Mouse (Mus musculus) left cerebral cortex, postnatal 36 days (tissue): Measurements from ENCODE around the gene Ibtk. TPM values are rescaled to one million over a fixed set of nuclear protein-coding genes. Genes with fewer than 3 reads are reported as not detected.
A peak's percentile ranks its signal among the peaks of the same experiment; 100 is the strongest.

Source experiments
- DNase-seq, 2 experiments: peaks; one replicate each; pipeline ENCODE4 v3.0.0; 2021 to 2022; ENCODE audit warnings: low spot score in 2 of 2, mixed read lengths in 1 of 2
- intact Hi-C: fragments of 180-260 bp; cut with DNase I; formaldehyde crosslinking; loops from one replicate; pipeline ENCODE4 v1.15.1; 2025
- total RNA-seq, 2 experiments: library from RNA; stranded (reverse); gene quantifications; 2 replicates each; pipeline ENCODE4 v1.2.3; 2021

The Ibtk gene
- total RNA-seq, 2 experiments from 2014 or later: 18.1 to 26.2 TPM

DNA sequence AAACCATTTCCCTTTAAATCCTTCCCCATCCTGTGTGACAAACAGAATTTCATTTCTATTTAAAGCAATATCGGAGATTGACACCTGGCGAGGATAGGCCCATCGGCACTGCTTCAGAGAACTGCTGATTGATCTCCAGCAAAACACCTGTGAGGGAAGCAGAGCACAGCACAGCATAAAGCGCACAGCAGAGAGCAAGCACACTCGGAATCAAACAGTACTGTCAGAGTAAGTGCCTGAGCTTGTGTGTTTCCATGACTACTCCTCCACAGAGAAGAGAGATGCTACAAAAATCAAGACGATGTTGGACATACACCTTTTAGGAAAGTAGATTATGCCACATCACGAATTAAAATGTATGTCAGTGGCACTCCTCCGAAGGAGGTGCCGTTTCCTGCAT lies 25.1 kb downstream of the Ibtk start:
- no peak for DNase-seq
- intact Hi-C loops: no loop called here

DNA sequence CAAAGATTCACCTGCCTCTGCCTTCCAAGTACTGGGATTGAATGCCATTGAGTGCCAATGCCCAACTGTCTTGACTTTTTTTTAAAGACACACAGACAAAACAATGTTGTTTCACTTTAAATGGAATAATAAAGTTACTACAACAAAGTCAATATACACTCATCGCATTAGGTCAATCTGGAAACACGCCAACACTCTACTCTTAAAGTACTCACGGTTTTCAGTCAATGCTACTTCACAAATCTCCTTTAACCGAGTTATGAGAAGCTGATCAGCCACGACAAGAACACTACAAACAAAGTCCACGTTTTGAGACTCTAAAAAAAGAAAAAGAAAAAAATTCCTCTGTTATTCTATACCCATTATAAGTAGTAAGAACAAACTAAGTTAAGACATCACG lies 31.8 kb downstream of the Ibtk start:
- intact Hi-C loops: no loop called here
- DNase-seq: no peak

DNA sequence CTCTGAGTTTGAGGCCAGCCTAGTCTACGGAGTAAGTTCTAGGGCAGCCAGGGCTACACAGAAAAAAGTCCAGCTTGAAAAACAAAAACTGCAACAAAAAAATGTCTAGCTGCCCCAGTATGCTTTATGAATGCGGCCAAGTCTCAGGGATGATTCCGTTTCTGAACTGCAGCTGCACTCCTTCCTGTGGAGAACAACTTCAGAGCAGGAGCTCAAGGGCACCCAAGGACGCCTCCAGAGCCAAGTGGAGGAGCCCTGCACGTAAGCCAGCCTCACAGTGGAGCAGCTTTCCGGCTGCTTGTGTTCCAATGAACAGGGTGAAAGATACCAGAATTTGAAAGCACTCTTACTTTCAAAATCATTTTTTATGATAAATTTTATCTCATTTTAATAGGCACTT lies 41.8 kb downstream of the Ibtk start:
- DNase-seq: no peak

DNA sequence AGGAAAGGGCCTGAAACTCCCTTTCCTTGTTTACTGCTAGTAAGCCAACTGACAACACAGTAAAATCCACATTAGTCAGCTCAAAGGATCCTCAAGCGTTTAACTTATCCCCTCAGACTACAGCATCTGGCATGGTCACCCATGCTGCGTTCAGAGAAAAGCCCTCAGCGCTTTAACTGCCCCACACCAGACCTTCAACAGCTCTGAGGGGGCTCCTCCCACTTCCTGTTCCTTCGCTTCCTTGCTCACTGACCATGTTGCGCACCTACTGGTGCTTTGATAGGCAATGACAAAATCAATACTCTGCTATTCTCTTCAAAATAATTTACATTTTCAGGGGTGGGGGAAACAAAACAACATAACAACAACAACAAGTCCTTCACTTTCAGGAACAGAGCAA lies 47.2 kb downstream of the Ibtk start:
- no peak for DNase-seq
- intact Hi-C loops: no loop called here

More for the DNA sequence above, 41.8 kb downstream of the Ibtk start:
- intact Hi-C loops: no loop called here

DNA sequence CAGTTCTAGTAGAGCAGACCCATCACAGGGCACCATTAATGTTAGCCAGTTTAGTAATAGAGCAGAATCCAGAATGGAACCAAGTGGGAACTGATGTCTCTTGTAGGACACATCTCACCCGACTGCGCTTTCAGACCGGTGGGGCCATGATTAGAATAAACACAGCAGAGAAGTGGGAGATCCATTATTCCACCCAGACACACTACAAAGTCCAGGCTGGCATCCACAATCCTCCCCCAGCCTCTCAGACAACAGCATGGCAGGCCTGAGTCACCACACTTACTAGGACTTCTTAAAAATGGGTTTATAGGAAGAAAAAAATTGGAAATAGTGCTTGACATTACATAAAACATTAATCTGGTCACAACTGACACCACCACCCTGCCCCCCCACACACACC lies 53.5 kb downstream of the Ibtk start:
- intact Hi-C loops: no loop called here
- no peak for DNase-seq

DNA sequence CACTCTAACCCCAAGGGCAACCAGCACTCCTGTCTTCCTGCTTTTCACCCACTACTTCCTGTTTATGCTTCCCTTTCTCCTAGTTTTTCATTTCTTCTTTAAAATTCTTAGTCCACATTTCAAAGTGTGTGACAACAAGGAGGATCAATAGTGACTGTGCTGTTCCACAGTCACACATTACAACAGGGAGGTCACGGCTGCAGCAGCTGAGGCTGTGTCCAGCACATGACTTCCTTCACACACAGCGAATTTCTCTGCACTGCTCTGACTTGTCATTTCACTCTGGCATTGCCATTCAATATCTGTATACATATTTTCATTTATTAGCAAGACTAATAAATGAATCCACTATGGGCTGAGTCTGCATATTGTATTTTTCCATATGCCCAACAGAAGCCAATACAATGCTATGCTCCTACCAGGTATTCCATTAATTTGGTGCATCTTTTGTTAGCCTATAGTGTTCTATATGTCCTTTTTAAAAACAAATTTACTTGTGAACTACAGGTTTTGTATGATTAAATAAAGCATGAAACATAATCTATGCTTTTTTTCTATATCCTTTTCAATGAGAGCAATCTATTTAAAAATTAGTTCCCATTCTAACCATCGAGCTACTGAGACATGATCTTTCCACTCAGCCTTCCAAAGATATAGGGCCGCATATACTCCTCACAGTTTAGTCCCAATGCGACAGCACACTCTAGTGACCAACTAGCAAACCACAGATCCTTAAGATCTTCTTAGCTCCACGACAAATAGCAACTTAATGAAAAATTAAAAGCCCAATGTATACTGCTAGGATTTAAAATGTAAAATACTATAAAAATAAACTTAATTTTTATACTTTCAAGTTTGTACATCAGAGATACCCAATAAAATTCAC lies 55.7 kb downstream of the Ibtk start:
- intact Hi-C loops: no loop called here
- DNase-seq: no peak

DNA sequence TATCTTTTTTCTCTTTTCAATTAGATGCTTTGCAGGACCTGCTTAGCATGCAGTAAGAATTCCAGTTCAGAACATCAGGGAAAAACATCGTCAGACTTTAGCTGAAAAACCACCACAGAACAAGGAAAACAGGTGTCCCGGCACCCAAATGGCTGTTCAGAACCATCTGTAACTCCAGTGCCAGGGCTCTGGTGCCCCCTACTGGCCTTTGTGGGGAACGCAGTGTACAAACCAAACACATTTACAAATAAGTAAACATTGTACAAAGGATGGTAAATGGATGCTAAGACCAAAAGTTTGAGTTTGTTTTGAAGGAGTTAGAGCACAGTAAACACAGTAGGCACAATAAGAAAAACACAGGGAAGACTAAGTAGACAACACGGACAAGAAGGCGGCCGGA lies 64.1 kb downstream of the Ibtk start:
- intact Hi-C loops: loop anchor here (5.0 kb wide), 1 partner anchor 1728 kb away; no protein-coding TSS in a partner anchor
- no peak for DNase-seq

DNA sequence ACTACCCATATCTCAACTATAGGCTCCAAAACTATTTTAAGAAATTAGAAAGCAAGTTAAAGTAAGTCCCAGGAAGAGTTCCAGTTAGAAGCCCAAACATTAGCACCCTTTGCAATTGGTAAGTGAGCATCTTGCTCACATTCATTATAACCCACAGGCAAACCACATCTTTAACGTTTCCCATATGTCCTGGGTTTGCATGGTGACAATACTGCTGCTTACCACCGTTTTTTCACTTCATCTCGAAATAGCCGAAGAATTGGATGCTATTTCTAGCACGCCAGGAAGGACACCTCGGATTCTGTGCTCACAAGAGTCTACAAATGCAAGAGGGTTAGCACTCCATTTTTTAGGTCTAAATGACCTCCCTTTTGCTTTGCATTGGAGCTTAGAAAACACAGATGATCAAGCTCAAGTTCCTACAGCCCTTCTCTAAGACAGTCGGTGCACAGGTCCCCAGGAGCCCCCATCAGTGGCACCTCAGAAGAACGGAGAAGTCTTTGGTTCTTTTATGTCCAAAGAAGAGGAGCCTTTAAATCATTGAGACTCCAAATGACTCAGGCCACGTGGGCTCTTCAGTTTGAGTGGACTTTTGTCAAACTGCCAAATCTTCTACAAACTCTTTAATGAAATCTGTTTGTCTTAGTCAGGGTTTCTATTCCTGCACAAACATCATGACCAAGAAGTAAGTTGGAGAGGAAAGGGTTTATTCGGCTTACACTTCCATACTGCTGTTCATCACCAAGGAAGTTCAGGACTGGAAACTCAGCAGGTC lies 73.8 kb downstream of the Ibtk start:
- intact Hi-C loops: no loop called here
- DNase-seq: no peak

DNA sequence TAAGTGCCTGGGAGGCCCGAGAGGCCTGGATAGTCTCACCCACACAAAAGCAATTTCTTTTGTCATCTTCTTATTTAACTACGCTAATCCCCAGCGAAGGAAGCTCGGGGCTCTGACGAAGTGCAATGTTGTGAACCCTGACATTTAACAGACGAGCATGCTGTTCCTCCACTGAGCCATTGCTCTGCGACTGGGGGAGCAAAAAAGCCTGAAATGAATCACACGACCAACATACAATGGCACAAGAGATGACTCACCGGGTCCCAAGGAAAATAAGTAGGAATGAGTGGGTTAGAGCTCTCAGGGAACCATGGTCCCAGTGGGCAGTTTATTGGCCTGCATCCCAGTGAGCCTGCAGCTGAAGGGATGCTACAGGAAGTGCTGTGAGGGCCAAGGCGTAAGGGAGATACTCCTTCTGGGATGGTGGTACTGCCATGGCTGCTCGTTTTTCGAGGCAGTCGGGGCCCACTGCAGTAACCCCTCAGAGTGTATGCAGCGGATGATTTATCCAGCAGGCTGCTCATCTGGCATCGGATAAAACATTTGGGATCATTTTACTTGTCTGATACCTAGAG lies 75.1 kb downstream of the Ibtk start:
- intact Hi-C loops: no loop called here
- peak; percentile 24 to 49 for DNase-seq

DNA sequence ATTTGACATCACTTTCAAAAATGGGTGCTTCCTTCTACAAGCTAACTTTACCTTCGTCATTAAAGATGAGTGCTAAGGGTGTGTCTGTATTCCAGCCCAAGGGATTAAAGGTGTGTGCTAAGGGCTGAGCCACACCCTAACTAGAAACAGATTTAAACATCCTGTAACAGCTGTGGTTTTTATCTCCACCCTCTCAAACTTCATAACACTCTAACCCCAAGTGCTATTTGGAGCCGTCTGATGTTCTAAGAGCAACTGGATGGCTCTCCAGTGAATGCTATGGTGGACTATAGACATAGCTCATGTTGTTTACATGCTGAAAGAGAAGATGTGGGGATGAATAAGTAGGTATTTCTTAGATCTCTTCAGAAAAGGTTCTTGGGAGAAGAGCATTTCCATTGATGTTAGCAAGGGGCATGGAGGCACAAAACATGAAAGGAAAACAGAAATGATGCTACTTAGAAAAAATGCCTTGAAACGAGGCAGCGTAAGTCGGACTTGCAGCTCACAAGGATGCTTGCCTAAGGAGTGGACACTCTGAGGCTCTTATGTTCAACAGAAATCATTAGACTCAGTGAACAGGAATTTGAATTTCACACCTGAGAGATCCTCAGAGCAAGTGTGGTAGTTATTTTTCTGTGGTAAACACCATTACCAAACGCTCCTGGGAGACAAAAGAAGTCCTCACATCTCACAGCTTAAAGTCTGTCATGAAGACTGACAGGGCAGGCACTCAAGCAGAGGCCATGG lies 77.4 kb downstream of the Ibtk start:
- intact Hi-C loops: no loop called here
- DNase-seq: no peak

DNA sequence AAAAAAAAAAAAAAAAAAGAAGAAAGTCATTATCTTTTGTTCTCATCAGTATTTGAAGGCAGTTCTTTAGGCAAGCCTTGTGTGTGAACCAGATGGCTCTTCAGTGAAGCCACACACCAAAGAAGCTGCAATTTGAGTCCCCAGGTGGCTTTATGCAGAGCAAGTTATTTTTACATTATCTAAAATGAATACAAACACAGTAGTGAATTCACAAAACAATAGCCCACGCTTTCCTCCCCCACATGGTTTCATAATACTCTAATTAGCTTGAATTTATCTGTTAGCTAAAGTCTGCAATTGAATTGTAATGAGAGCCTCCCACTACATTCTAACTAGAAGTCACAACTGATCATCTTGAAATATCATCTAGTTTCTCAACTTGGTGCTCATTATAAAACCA lies 84.8 kb downstream of the Ibtk start:
- intact Hi-C loops: no loop called here
- no peak for DNase-seq

DNA sequence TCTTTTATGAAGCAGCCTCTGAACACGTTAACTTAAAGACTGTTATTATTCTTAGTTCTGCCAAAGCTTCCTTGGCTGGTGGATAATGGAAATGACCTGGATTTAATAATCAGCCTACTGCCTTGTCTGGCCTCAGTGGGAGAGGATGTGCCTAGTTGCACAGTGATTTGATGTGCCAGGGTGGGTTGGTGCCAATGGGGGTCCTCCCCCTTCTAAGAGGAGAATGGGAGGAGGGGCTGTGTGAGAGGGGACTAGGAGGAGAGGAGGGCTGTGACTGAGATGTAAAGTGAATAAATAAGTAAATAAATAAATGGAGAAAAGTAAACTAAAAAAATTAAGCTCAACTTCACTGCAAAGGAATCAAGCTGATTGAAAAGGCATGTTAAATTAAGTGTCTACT lies 85.3 kb downstream of the Ibtk start:
- intact Hi-C loops: no loop called here
- no peak for DNase-seq

DNA sequence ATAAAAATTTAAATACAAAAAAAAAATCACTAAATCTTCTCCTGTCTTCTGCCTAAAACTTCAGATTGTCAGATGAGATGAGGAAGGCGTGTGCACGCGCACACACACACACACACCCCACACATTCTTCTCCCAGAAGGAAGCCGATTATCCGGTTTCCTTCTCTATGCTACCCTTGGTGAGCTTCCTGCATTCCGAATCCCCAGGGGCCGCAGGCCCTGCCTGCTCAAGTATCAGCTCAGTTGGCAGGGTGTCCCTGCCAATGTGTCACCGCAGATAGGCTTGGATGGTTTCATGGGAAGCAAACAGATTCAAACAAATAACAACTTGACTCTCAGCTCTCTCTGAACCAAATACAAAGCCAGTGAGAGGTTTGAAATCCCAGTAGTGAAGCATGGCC lies 86.0 kb downstream of the Ibtk start:
- DNase-seq: no peak
- intact Hi-C loops: no loop called here

DNA sequence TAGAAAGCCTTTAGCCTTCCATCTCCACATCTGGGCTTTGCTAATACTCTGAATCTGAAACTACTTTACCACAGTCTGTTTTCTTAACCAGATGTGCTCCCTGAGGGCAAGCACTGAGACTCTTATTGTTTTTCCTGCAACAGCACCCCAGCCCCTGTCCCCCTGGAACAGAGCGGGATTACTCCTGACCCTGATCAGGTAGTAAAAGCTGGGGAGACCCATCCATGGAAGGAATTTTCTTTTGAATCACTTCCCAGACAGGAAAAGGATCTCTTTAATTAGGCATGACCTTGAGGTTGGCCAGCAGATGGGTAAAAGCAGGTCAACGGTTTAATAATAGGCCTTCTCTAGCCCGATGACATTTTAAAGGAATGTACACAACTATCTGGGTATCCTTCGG lies 95.7 kb downstream of the Ibtk start:
- intact Hi-C loops: no loop called here
- no peak for DNase-seq

DNA sequence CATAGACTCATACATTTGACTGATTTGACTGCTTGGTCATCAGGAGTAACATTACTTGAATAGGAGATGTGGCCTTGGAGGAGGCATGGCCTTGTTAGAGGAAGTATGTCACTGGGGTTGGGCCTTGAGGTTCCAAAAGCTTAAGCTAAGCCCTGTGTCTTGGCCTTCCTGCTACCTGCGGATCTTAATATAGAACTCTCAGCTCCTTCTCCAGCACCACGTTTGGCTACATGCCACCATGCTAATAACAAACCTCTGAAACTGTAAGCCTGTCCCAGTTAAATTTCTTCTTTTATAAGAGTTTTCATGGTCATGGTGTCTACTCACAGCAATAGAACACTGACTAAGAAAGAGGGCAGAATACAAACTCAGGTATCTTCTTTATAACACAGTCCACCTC lies 110.9 kb downstream of the Ibtk start:
- no peak for DNase-seq
- intact Hi-C loops: no loop called here

Other genes starting within 250 kb of the Ibtk start
- gene Tpbg, start 93.0 kb upstream of the Ibtk start, total RNA-seq: 10 to 100 TPM; 25.7 to 27.8 TPM